Mouse (Mus musculus): Measurements from ENCODE around the gene Gm20388. TPM values are rescaled to one million over a fixed set of nuclear protein-coding genes. Genes with fewer than 3 reads are reported as not detected.

Gene Gm20388
- polyA plus RNA-seq, 1 experiment = 18.7 TPM

DNA sequence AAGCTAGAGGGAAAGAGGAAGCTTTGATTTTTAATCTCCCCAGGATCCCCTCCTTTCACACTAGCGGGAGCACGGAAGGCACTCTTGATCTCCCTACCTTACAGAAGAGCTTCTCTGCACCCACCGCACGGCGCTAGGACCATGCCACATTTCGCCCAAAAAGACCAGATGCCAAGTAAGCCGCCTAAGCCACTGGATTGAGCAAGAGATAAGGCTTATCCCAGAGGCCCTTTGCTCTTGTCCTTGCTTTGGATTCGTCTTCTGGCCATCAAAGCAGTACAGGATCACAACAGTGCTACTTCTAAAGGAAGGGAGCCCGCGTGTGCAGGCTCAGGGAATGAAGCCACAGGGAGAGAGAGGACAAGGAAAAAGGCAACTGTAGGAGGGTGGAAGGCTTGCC lies 184.2 kb downstream of the Gm20388 start:
- Histone ChIP-seq H3K27ac (ENCODE audit: insufficient read depth, low read length) (no peak overlapping the region), H3K4me3 (replicated peaks; ENCODE audit: insufficient read depth, low read depth, low read length) (no peak overlapping the region), H3K4me1 (ENCODE audit: control insufficient read depth, insufficient read depth, low read length) (peaks cover 43% of the 10 kb centered on the region), H3K27me3 (ENCODE audit: control insufficient read depth, insufficient read depth, low read length) (no peaks in the 10 kb centered on the region)
- 73% methylated on average over 10 of the region's 10 CpGs for WGBS
- TF ChIP-seq POLR2A (IDR thresholded peaks at IDR 0.05; ENCODE audit: borderline replicate concordance, insufficient read depth, low read length) = no peak
- TF ChIP-seq CTCF (IDR thresholded peaks at IDR 0.05; ENCODE audit: borderline replicate concordance, insufficient read depth, low read depth, low read length) = no peak
- DNase-seq = no peak

DNA sequence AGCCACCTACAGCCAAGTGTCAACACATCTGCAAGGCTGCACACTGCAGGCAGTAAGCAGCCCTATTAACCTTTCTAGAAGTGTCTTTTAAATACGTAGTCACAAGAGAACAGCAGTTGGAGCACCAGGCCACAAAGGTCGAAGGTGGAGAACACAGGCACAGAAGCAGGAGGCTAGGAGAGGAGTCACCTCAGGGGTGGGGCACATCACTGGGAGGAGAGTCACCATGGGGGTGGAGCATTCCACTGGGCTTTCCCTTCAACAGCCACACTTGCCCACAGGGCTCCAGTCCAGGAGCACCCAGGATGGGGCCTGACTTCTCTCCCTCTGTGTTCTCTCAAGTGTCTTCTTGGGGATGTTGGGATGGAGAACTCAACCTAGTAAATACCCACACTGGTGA lies 185.8 kb downstream of the Gm20388 start:
- Histone ChIP-seq H3K4me1 (ENCODE audit: control insufficient read depth, insufficient read depth, low read length) (peaks cover 29% of the 10 kb centered on the region), H3K27me3 (ENCODE audit: control insufficient read depth, insufficient read depth, low read length) (no peaks in the 10 kb centered on the region), H3K27ac (ENCODE audit: insufficient read depth, low read length) (no peak overlapping the region), H3K4me3 (replicated peaks; ENCODE audit: insufficient read depth, low read depth, low read length) (no peak overlapping the region)
- 84% methylated on average over 2 of the region's 2 CpGs for WGBS
- TF ChIP-seq CTCF (IDR thresholded peaks at IDR 0.05; ENCODE audit: borderline replicate concordance, insufficient read depth, low read depth, low read length) (no peak), POLR2A (IDR thresholded peaks at IDR 0.05; ENCODE audit: borderline replicate concordance, insufficient read depth, low read length) (no peak)
- DNase-seq = no peak

DNA sequence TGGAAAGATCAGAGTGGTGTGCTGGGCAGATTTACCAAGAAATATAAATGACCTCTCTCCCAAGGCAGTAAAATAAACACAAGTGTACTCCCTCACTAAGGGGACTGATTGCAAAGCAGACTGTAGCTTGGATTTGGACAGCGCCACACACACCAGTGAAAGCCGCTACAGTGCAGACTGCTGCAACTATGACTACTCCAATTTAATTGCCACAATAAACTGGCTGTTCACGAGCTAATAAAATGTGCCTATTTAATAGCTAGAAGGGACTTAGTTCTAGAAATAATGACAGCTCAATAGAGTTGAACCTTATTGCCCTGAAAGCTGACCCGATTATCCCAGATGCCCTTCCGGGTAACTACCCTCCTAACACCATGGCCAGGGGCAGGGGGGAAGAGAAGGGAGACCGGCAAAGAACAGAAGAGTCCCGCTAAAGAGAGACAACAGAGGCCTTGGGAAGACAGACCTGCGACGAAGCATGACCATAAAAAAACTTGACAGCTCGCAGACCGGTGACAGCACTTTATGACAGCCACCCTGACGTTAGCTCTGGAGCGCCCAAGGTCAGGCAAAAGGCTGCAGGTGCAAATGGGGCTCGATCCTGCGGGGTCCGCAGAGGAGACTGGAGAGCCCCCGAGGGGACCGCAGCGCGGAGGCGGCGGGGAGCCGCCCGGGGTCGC lies 189.9 kb downstream of the Gm20388 start:
- DNase-seq = no peak
- WGBS = 3% methylated on average over 25 of the region's 25 CpGs
- H3K4me1 ChIP-seq (ENCODE audit: control insufficient read depth, insufficient read depth, low read length) = peaks cover 11% of the 10 kb centered on the region

DNA sequence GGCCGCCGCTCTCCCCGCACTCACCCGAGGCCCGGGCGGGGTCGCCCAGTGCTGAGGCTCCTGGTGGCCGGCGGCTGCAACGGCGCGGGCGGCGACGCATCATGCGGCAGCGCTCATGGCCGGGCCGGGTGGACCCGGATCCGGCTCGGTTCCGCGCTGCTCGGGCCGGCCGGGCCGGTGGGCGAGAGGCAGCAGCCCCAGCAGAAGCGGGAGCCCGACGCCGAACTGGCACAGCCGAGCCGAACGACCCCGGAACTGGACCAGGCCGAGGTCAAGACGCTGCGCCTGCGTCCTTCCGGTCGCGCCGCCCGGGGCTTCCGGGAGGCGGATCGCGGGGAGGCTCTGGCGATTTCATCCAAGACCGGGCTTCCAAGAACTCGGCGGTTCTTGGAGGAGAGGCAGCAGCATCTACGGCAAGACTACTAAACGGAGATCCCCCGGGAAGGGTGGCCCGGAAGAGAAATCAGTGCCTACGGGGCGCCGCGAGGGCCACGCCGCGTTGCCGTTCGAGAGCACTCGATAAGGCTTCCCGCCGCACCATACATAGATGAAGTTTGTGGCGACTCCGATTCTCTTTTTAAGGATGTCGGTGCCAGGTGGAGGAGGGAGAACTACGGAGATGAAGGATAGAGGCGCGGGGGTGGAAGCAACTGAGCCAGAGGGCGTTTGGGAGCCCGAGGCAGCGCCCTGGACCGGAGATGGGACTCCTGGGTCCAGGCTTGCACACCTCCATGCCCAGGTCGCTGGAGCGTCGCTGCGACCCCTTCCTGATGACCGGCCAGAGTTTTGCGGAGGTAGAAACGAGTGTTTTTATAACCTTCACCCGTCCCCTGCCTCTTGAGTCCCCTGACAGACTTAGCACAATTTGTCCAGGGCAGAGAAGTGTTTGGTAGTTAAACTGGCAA lies 190.7 kb downstream of the Gm20388 start, which contains the start of gene Zdhhc7:
Zdhhc7 (minus strand) TSS at position 415 of the 905 bp plus-strand sequence.
- H3K27ac ChIP-seq (ENCODE audit: insufficient read depth, low read length) = peak within 1 kb of the TSS; percentile 89
- TF ChIP-seq POLR2A (IDR thresholded peaks at IDR 0.05; ENCODE audit: borderline replicate concordance, insufficient read depth, low read length) = peak; percentile 69; the same call in 1 of the 2 replicates
- TF ChIP-seq CTCF (IDR thresholded peaks at IDR 0.05; ENCODE audit: borderline replicate concordance, insufficient read depth, low read depth, low read length) = no peak
- H3K4me3 ChIP-seq (replicated peaks; ENCODE audit: insufficient read depth, low read depth, low read length) = peak within 1 kb of the TSS; percentile 94
- peak; percentile 83 to 87 for DNase-seq
- no peaks in the 10 kb centered on the region for H3K27me3 ChIP-seq (ENCODE audit: control insufficient read depth, insufficient read depth, low read length)
- H3K4me1 ChIP-seq (ENCODE audit: control insufficient read depth, insufficient read depth, low read length) = peaks cover 3% of the 10 kb centered on the region; the same call in 1 of the 2 replicates
- WGBS = under 1% methylated on average over 88 of the region's 88 CpGs

More for the DNA sequence above, 189.9 kb downstream of the Gm20388 start:
- Histone ChIP-seq H3K27ac (ENCODE audit: insufficient read depth, low read length) (peak overlapping the region; percentile 89; the same call in 1 of the 2 replicates), H3K4me3 (replicated peaks; ENCODE audit: insufficient read depth, low read depth, low read length) (peak overlapping the region; percentile 94), H3K27me3 (ENCODE audit: control insufficient read depth, insufficient read depth, low read length) (no peaks in the 10 kb centered on the region)
- TF ChIP-seq CTCF (IDR thresholded peaks at IDR 0.05; ENCODE audit: borderline replicate concordance, insufficient read depth, low read depth, low read length) (no peak), POLR2A (IDR thresholded peaks at IDR 0.05; ENCODE audit: borderline replicate concordance, insufficient read depth, low read length) (no peak)

DNA sequence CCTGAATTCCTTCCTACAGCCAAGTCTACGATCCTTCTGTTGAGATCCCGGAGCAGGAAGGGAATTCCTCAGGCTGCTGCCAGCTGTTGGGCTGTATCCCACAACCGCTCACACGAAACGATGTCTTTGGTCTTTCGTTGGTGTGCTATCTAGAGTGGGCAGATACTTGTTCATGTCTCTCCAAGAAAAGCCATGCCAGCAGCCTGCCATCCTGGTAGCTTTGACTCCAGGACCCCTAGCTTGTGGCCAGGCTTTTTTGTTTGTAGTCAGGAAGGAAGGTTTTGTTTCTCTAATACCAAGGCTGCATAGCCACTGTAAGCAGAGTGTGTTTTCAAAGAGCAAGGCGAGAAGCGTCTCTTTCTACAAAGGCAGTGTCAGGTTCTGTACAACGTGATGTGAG lies 193.3 kb downstream of the Gm20388 start:
- TF ChIP-seq POLR2A (IDR thresholded peaks at IDR 0.05; ENCODE audit: borderline replicate concordance, insufficient read depth, low read length) (no peak), CTCF (IDR thresholded peaks at IDR 0.05; ENCODE audit: borderline replicate concordance, insufficient read depth, low read depth, low read length) (no peak)
- Histone ChIP-seq H3K4me3 (replicated peaks; ENCODE audit: insufficient read depth, low read depth, low read length) (no peak overlapping the region), H3K27me3 (ENCODE audit: control insufficient read depth, insufficient read depth, low read length) (no peaks in the 10 kb centered on the region), H3K4me1 (ENCODE audit: control insufficient read depth, insufficient read depth, low read length) (no peaks in the 10 kb centered on the region; the same call in 1 of the 2 replicates), H3K27ac (ENCODE audit: insufficient read depth, low read length) (no peak overlapping the region)
- no peak for DNase-seq
- WGBS = 75% methylated on average over 9 of the region's 9 CpGs

DNA sequence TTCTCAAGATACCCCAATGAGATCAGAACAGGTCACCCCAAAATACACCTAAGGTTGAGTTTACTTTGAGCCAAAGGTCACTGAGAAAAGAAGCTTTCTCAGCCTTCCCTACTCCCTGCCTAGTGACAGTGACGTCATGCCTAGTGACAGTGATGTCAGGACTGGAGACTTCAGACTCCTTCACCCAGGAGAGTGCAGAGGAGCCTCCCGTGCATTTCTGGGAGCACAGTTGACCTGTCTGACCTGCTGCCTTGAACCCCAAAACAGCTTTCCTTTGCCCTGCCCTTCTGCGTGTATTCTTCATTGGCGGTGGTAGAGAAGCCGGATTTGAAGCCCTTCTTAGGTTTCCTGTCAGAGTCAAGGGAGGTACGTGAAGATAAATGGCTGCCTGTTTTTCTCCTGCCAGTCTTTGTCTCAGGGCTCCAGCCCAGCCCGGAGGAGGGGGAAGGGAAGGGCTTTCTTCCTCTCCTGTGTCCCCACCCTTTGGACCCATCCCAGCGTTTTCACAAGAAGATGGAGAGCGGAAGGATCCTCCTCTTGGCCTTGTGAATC lies 194.2 kb downstream of the Gm20388 start:
- no peak for DNase-seq
- 59% methylated on average over 9 of the region's 9 CpGs for WGBS
- H3K4me3 ChIP-seq (replicated peaks; ENCODE audit: insufficient read depth, low read depth, low read length) = no peak overlapping the region
- no peak overlapping the region for H3K27ac ChIP-seq (ENCODE audit: insufficient read depth, low read length)
- H3K27me3 ChIP-seq (ENCODE audit: control insufficient read depth, insufficient read depth, low read length) = no peaks in the 10 kb centered on the region
- TF ChIP-seq CTCF (IDR thresholded peaks at IDR 0.05; ENCODE audit: borderline replicate concordance, insufficient read depth, low read depth, low read length) (no peak), POLR2A (IDR thresholded peaks at IDR 0.05; ENCODE audit: borderline replicate concordance, insufficient read depth, low read length) (no peak)
- H3K4me1 ChIP-seq (ENCODE audit: control insufficient read depth, insufficient read depth, low read length) = no peaks in the 10 kb centered on the region; the same call in 1 of the 2 replicates

GRCm38 (mm10) chr8:120109149-120109548 lies 198.5 kb downstream of the Gm20388 start:
- 64% methylated on average over 3 of the region's 3 CpGs for WGBS
- TF ChIP-seq CTCF (IDR thresholded peaks at IDR 0.05; ENCODE audit: borderline replicate concordance, insufficient read depth, low read depth, low read length) (no peak), POLR2A (IDR thresholded peaks at IDR 0.05; ENCODE audit: borderline replicate concordance, insufficient read depth, low read length) (no peak)

More at GRCm38 (mm10) chr8:120109149-120109548, 198.5 kb downstream of the Gm20388 start:
- Histone ChIP-seq H3K4me1 (ENCODE audit: control insufficient read depth, insufficient read depth, low read length) (no peaks in the 10 kb centered on the region), H3K27me3 (ENCODE audit: control insufficient read depth, insufficient read depth, low read length) (no peaks in the 10 kb centered on the region), H3K4me3 (replicated peaks; ENCODE audit: insufficient read depth, low read depth, low read length) (no peak overlapping the region), H3K27ac (ENCODE audit: insufficient read depth, low read length) (no peak overlapping the region)
- no peak for DNase-seq
